Mouse (Mus musculus): Measurements from ENCODE around the gene Ncapd2. TPM values are rescaled to one million over a fixed set of nuclear protein-coding genes. Genes with fewer than 3 reads are reported as not detected.

Ncapd2 gene
- polyA plus RNA-seq, 1 experiment = 78.5 TPM

DNA sequence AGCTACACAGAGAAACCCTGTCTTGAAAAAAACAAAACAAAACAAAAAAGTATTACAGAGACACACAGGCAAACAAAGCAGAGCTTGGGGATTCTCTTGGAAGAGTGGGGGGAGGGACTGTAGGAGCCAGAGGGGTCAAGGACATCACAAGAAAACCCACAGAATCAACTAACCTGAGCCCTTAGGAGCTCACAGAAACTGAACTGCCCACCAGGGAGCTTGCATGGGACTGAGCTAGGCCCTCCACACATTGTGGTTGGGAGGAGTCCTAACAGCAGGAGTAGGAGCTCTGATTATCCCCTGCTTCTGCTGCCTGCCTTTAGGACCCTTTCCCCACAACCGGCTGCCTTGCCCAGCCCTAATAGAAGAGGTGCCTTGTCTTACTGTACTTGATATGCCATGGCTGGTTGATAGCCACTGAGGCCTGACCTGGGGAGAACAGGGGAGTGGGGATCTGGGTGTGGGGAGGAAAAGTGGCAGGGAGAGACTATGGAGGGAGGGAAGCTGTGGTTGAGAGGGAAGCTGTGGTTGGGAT lies 4.1 kb upstream of the Ncapd2 start:
- Histone ChIP-seq H3K4me3 (replicated peaks) (no peak overlapping the region), H3K36me3 (ENCODE audit: control insufficient read depth) (peaks cover 43% of the 10 kb centered on the region), H3K9me3 (ENCODE audit: control insufficient read depth, low read length) (no peaks in the 10 kb centered on the region), H3K27me3 (ENCODE audit: control insufficient read depth) (no peaks in the 10 kb centered on the region), H3K4me1 (ENCODE audit: control insufficient read depth) (peaks cover 15% of the 10 kb centered on the region)
- TF ChIP-seq TAL1 (IDR thresholded peaks at IDR 0.05; ENCODE audit: low read length) (no peak), GATA1 (IDR thresholded peaks at IDR 0.05; ENCODE audit: low read length) (no peak)

DNA sequence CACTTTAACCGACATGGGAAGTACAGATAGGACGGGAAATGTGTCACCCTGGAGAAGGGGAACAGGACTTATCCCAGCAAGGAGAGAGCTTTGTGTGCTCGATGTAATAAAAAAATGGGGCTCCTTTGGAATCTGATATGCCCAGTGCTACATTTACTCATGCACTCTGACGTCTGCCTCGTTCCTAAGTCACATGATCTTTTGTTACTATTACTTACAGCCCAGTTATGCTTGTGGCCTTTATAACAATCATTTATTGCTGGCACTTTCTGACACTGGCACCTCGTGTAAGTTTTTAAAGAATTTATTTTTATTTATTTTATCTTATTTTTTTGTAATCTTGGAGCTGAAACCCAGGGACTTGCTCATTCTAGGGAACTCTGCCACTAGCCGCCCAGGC lies 1.9 kb upstream of the Ncapd2 start:
- Histone ChIP-seq H3K9me3 (ENCODE audit: control insufficient read depth, low read length) (no peaks in the 10 kb centered on the region), H3K4me1 (ENCODE audit: control insufficient read depth) (peaks cover 30% of the 10 kb centered on the region), H3K27me3 (ENCODE audit: control insufficient read depth) (no peaks in the 10 kb centered on the region), H3K36me3 (ENCODE audit: control insufficient read depth) (peaks cover 61% of the 10 kb centered on the region), H3K4me3 (replicated peaks) (peak overlapping the region; percentile 54)
- TF ChIP-seq GATA1 (IDR thresholded peaks at IDR 0.05; ENCODE audit: low read length) = no peak
- no peak for TF ChIP-seq TAL1 (IDR thresholded peaks at IDR 0.05; ENCODE audit: low read length)

DNA sequence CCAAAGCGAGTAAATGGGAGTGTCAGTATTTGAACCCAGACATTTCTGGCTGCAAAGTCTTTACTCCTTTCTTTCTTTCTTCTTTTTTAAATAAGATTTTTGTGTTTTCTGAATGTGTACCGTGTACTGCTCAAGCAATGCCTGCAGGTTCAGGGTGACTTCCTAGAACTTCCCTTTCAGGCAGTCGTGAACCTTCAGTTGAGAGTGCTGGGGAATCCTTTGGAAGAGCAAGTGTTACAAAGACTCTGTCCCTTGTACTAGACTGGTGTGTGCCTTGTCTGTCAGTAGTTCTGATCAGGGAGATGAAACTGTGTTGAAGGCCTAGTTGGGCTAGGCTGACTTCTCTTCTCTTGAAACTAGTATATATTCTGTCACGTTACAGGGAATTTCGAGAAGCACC lies 1.3 kb upstream of the Ncapd2 start:
- H3K9me3 ChIP-seq (ENCODE audit: control insufficient read depth, low read length) = no peaks in the 10 kb centered on the region
- H3K36me3 ChIP-seq (ENCODE audit: control insufficient read depth) = peaks cover 64% of the 10 kb centered on the region
- no peaks in the 10 kb centered on the region for H3K27me3 ChIP-seq (ENCODE audit: control insufficient read depth)
- H3K4me3 ChIP-seq (replicated peaks) = peak overlapping the region; percentile 70
- peaks cover 36% of the 10 kb centered on the region for H3K4me1 ChIP-seq (ENCODE audit: control insufficient read depth)
- no peak for TF ChIP-seq TAL1 (IDR thresholded peaks at IDR 0.05; ENCODE audit: low read length)

DNA sequence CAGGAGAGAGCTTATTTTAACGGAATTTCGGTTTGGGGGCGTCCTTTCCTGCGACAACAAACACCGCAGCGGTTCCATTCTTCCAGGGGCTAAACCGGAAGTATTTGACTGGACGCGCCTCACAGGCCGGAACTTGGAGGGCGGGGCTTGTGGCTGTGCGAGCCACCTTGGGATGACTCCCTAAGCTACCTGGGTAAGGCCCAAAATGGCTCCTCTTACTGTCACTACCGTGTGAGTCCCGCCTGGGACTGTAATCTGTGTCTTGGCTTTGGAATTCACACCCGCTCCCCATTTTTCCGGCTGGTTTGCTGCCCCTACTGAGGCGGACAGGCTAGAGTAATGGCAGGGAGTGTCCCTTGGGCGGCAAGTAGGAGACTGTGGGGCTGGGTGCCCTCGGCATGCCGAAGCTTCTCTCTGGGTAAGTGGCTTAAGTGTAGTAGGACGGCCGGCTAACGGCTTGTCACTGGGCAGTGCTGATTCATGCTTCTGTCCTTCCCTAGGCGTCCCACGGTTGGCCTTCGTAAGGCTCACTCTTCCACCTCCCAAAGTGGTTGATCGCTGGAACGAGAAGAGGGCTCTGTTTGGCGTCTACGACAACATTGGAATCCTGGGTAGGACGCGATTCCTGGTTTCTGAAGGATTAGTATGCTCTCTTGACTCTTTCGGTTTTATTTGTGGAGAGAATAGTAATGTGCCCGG lies 664 bp upstream of the Ncapd2 start:
- Histone ChIP-seq H3K9me3 (ENCODE audit: control insufficient read depth, low read length) (no peaks in the 10 kb centered on the region), H3K36me3 (ENCODE audit: control insufficient read depth) (peaks cover 69% of the 10 kb centered on the region)
- TF ChIP-seq GATA1 (IDR thresholded peaks at IDR 0.05; ENCODE audit: low read length) (no peak), TAL1 (IDR thresholded peaks at IDR 0.05; ENCODE audit: low read length) (no peak)

DNA sequence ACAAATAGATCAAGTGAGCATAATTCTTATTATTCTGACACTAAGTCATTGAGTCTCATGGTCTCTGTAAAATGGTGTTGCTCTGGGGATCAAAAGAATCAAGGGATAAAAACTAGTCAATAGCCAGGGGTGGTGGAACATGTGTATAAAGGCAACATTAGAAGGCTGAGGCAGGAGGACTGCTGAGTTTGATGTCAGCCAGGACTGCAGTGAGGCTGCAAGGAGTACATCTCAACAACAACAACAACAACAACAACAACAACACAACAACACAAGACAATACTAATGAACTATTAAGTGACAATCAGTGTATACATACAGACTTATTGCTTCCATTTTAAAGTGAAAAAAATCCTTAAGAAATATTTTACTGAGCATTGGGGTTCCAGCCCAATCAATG lies 685 bp downstream of the Ncapd2 start:
- TF ChIP-seq TAL1 (IDR thresholded peaks at IDR 0.05; ENCODE audit: low read length) = no peak
- TF ChIP-seq GATA1 (IDR thresholded peaks at IDR 0.05; ENCODE audit: low read length) = no peak
- Histone ChIP-seq H3K36me3 (ENCODE audit: control insufficient read depth) (peaks cover 74% of the 10 kb centered on the region), H3K27me3 (ENCODE audit: control insufficient read depth) (no peaks in the 10 kb centered on the region)

More for the DNA sequence above, 664 bp upstream of the Ncapd2 start:
- H3K27me3 ChIP-seq (ENCODE audit: control insufficient read depth) = no peaks in the 10 kb centered on the region
- peak overlapping the region; percentile 70 for H3K4me3 ChIP-seq (replicated peaks)
- peaks cover 42% of the 10 kb centered on the region for H3K4me1 ChIP-seq (ENCODE audit: control insufficient read depth)

DNA sequence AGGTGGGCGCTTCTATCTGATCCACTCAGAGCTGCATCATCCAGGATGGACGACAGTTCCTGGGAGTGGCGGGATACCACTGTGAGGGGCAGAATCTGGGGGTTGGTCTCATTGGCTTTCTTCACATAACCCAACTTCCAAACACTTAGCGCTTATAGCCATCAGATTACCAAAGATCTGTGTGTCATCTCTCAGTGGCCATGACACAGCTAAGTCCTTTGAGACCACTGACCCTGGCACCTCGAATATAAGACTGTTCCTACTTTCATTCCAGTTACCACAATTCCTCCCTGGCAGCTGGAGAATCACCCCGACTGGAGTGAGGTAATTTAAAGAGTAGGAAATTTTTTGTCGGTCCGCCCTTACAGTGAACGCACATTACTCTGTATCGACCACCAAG lies 5.3 kb downstream of the Ncapd2 start:
- peaks cover 33% of the 10 kb centered on the region for H3K4me1 ChIP-seq (ENCODE audit: control insufficient read depth)
- H3K36me3 ChIP-seq (ENCODE audit: control insufficient read depth) = peaks cover 91% of the 10 kb centered on the region
- TF ChIP-seq GATA1 (IDR thresholded peaks at IDR 0.05; ENCODE audit: low read length) (no peak), TAL1 (IDR thresholded peaks at IDR 0.05; ENCODE audit: low read length) (no peak)
- H3K9me3 ChIP-seq (ENCODE audit: control insufficient read depth, low read length) = no peaks in the 10 kb centered on the region
- no peak overlapping the region for H3K4me3 ChIP-seq (replicated peaks)
- no peaks in the 10 kb centered on the region; the same call in 1 of the 2 replicates for H3K27me3 ChIP-seq (ENCODE audit: control insufficient read depth)

More for the DNA sequence above, 685 bp downstream of the Ncapd2 start:
- H3K4me3 ChIP-seq (replicated peaks) = peak overlapping the region; percentile 70
- H3K4me1 ChIP-seq (ENCODE audit: control insufficient read depth) = peaks cover 44% of the 10 kb centered on the region
- H3K9me3 ChIP-seq (ENCODE audit: control insufficient read depth, low read length) = no peaks in the 10 kb centered on the region

DNA sequence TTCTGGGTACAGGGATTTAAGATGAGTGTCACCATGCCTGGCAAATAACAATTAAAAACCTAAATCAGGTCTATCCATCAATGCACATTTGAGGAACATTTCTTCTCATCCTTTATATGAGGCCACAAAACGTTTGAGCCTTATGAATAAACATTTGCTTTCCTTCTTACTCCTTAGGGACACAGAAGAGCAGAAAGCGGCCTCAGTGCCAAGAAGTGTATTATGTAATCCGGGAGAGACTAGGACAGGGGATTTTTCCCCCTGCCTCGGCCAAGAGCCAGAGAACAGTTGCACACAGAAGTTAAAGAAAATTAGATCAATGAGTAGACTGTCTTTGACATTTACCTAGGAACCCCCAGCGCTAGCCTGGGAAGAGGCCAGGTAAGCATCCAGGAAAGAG lies 9.4 kb downstream of the Ncapd2 start:
- no peaks in the 10 kb centered on the region; the same call in 1 of the 2 replicates for H3K27me3 ChIP-seq (ENCODE audit: control insufficient read depth)
- H3K36me3 ChIP-seq (ENCODE audit: control insufficient read depth) = peaks cover 100% of the 10 kb centered on the region
- no peaks in the 10 kb centered on the region for H3K9me3 ChIP-seq (ENCODE audit: control insufficient read depth, low read length)
- H3K4me3 ChIP-seq (replicated peaks) = no peak overlapping the region
- H3K4me1 ChIP-seq (ENCODE audit: control insufficient read depth) = peaks cover 6% of the 10 kb centered on the region
- TF ChIP-seq GATA1 (IDR thresholded peaks at IDR 0.05; ENCODE audit: low read length) (no peak), TAL1 (IDR thresholded peaks at IDR 0.05; ENCODE audit: low read length) (no peak)

DNA sequence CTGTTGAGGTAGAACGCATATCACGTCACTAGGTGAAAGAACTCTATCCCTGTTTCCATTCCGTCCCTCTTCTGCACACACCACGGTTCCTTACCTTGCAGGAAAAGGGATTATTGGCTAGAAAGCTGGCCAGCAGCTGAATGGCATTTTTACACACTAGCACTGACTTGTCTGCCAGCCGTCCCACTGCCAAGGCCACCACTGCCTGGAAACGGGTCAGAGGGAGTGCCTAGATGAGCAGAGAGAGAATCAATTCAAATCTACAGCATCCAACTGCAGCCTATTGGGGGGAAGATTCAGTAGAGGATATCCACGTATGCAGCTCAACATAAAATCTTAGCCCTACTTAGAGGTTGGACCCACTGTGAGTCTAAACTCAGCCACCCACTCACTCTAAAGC lies 11.9 kb downstream of the Ncapd2 start:
- TF ChIP-seq GATA1 (IDR thresholded peaks at IDR 0.05; ENCODE audit: low read length) (no peak), TAL1 (IDR thresholded peaks at IDR 0.05; ENCODE audit: low read length) (no peak)
- no peaks in the 10 kb centered on the region for H3K9me3 ChIP-seq (ENCODE audit: control insufficient read depth, low read length)
- peaks cover 2% of the 10 kb centered on the region; the same call in 1 of the 2 replicates for H3K4me1 ChIP-seq (ENCODE audit: control insufficient read depth)
- no peaks in the 10 kb centered on the region; the same call in 1 of the 2 replicates for H3K27me3 ChIP-seq (ENCODE audit: control insufficient read depth)
- no peak overlapping the region for H3K4me3 ChIP-seq (replicated peaks)
- H3K36me3 ChIP-seq (ENCODE audit: control insufficient read depth) = peaks cover 100% of the 10 kb centered on the region

DNA sequence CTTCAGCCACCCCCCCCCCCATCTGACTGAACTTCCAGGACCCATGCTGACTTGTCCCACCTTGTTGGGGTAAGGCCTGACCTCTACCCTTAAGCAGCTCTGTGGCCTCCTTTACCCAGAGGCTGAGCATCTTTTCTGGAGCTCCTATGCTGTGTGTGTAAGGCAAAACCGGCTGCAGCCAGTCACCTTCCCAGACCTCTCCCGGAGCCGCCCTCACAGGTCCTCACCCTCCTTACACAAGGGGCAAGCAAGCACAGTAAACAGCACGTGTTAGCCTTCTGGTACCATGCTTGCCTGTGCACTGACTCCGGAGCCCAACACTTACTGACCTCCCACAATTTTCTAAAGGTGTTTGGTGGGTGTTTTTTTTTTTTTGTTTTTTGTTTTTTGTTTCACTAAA lies 16.0 kb downstream of the Ncapd2 start:
- Histone ChIP-seq H3K4me1 (ENCODE audit: control insufficient read depth) (peaks cover 3% of the 10 kb centered on the region), H3K9me3 (ENCODE audit: control insufficient read depth, low read length) (no peaks in the 10 kb centered on the region), H3K36me3 (ENCODE audit: control insufficient read depth) (peaks cover 100% of the 10 kb centered on the region), H3K4me3 (replicated peaks) (no peak overlapping the region), H3K27me3 (ENCODE audit: control insufficient read depth) (no peaks in the 10 kb centered on the region; the same call in 1 of the 2 replicates)
- TF ChIP-seq GATA1 (IDR thresholded peaks at IDR 0.05; ENCODE audit: low read length) = no peak
- no peak for TF ChIP-seq TAL1 (IDR thresholded peaks at IDR 0.05; ENCODE audit: low read length)
